9 mouse cellular contexts compared by ENCODE assay signal in the genomic region with DNA sequence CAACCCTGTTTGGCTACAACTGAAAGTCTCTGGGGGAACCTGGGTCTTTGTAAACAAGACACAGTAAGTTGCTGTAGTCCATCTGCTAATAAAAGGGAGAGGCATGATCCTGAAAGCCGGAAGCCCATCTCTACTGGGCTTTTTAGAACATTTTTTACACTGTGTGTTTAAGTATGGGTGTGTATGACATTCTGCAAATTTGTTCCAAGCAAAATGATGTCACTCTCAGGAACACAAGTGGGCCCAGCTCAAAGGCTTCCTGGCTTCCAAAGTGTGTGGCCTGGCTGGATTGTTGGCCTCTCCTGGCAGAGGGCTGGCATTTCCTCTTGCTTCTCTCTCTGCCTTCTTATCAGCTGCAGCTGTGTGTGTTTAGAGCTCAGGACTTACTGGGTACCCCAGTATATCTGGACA. TPM values are rescaled to one million over a fixed set of nuclear protein-coding genes. Genes with fewer than 3 reads are reported as not detected.
DNase-seq lines count a peak whose midpoint lies in the region; ATAC-seq lines count a peak whose summit lies in the region.
"Had no signal": no experiment of that assay in that cellular context is flagged by ENCODE, and none has a peak within 500 bp of the region (broad histone marks: within the 10 kb centered on the region; RNA-seq: fewer than 3 reads in every experiment).

No protein-coding gene starts in this region.

- H3K27ac ChIP-seq in embryonic facial prominence, embryonic 14.5 days (replicated peaks; ENCODE audit: low read depth, low read length) = 0 out of 2 replicates have a peak overlapping the region, but pooled peaks have one; percentile 15
- H3K27ac ChIP-seq in intestine, embryonic 15.5 days = peak overlapping the region; percentile 32

- peak; percentile 2 for DNase-seq in MEL-GATA-1-ER (ENCODE audit: extremely low read depth, low read depth)
- DNase-seq in embryonic facial prominence, embryonic 14.5 days (ENCODE audit: low spot score) = no peak
- peak; percentile 69 for DNase-seq in lung, postnatal 25 days (ENCODE audit: low spot score)
- no peak for DNase-seq in left cerebral cortex, postnatal 10 days (ENCODE audit: extremely low spot score in 1 of 2, low spot score in 2 of 2)
- DNase-seq in right cerebral cortex, postnatal 14 days = no peak
- DNase-seq in gastrocnemius, adult 8-10 months (ENCODE audit: low spot score in 2 of 2) = no peak
- DNase-seq: adrenal gland, adult 2 months; thymus, postnatal 4 days had no signal

- H3K4me2 ChIP-seq in embryonic facial prominence, embryonic 14.5 days (ENCODE audit: low read depth, low read length) = no peak overlapping the region
- no peak overlapping the region for H3K4me2 ChIP-seq in intestine, embryonic 15.5 days (replicated peaks)

- intact Hi-C loops in left cerebral cortex, postnatal 10 days (cut with DNase I) = no loop called here

- H3K27me3 ChIP-seq in embryonic facial prominence, embryonic 14.5 days (replicated peaks; ENCODE audit: control insufficient read depth, insufficient read depth, low read length) = no peaks in the 10 kb centered on the region
- no peaks in the 10 kb centered on the region for H3K27me3 ChIP-seq in intestine, embryonic 15.5 days (replicated peaks)

- peaks cover 14% of the 10 kb centered on the region for H3K4me1 ChIP-seq in embryonic facial prominence, embryonic 14.5 days (ENCODE audit: control insufficient read depth, insufficient read depth, low read length)
- peaks cover 23% of the 10 kb centered on the region for H3K4me1 ChIP-seq in intestine, embryonic 15.5 days (replicated peaks)

- no peak for ATAC-seq in embryonic facial prominence, embryonic 14.5 days (ENCODE audit: low read depth)
- no peak for ATAC-seq in intestine, embryonic 15.5 days

- WGBS in embryonic facial prominence, embryonic 14.5 days = 63% methylated on average over 1 of the region's 1 CpGs
- WGBS in intestine, embryonic 15.5 days = 41% methylated on average over 1 of the region's 1 CpGs

- no peak overlapping the region for H3K4me3 ChIP-seq in embryonic facial prominence, embryonic 14.5 days (ENCODE audit: low read depth, low read length)
- H3K4me3 ChIP-seq in intestine, embryonic 15.5 days (replicated peaks) = no peak overlapping the region

- H3K9ac ChIP-seq in embryonic facial prominence, embryonic 14.5 days (ENCODE audit: low read depth, low read length) = no peak overlapping the region
- H3K9ac ChIP-seq in intestine, embryonic 15.5 days = no peak overlapping the region

- no peaks in the 10 kb centered on the region for H3K9me3 ChIP-seq in embryonic facial prominence, embryonic 14.5 days (ENCODE audit: control insufficient read depth, low read length)
- H3K9me3 ChIP-seq in intestine, embryonic 15.5 days = no peaks in the 10 kb centered on the region

- no peaks in the 10 kb centered on the region for H3K36me3 ChIP-seq in embryonic facial prominence, embryonic 14.5 days (ENCODE audit: control insufficient read depth, insufficient read depth, low read length)
- no peaks in the 10 kb centered on the region for H3K36me3 ChIP-seq in intestine, embryonic 15.5 days

RNA-seq across cellular contexts. Expression of a gene that starts 1.1 kb away (rescaled TPM):
- 26.4 and 31.4 TPM in 2 replicates for polyA plus RNA-seq in embryonic facial prominence, embryonic 14.5 days (2014; fragmentation: Nextera tagmentation; extraction: Ambion mirVana)
- 25.0 and 26.6 TPM in 2 replicates for polyA plus RNA-seq in intestine, embryonic 15.5 days (2015; fragmentation: Nextera tagmentation; extraction: Ambion mirVana)
- 10 to 100 TPM; 32.7 to 36.5 TPM for total RNA-seq in left cerebral cortex, postnatal 10 days (2021)
- total RNA-seq in gastrocnemius, adult 8-10 months (2022) = 1 to 10 TPM; 2.2 to 4.0 (median 3.5) TPM

RNA-seq across cellular contexts. Expression of a gene that starts 15.2 kb away (rescaled TPM):
- 36.0 and 43.9 TPM in 2 replicates for polyA plus RNA-seq in embryonic facial prominence, embryonic 14.5 days (2014; fragmentation: Nextera tagmentation; extraction: Ambion mirVana)
- 50.2 and 56.2 TPM in 2 replicates for polyA plus RNA-seq in intestine, embryonic 15.5 days (2015; fragmentation: Nextera tagmentation; extraction: Ambion mirVana)
- 10 to 100 TPM; 17.2 to 18.8 TPM for total RNA-seq in left cerebral cortex, postnatal 10 days (2021)
- total RNA-seq in gastrocnemius, adult 8-10 months (2022) = 1 to 10 TPM; 6.8 to 10.0 (median 9.5) TPM

RNA-seq across cellular contexts. Expression of a gene that starts 15.3 kb away (rescaled TPM):
- polyA plus RNA-seq in embryonic facial prominence, embryonic 14.5 days (2014; fragmentation: Nextera tagmentation; extraction: Ambion mirVana) = 1.6 and 2.0 TPM in 2 replicates
- 0.57 and 0.63 TPM in 2 replicates for polyA plus RNA-seq in intestine, embryonic 15.5 days (2015; fragmentation: Nextera tagmentation; extraction: Ambion mirVana)
- 1 to 10 TPM; 6.2 to 7.3 TPM for total RNA-seq in left cerebral cortex, postnatal 10 days (2021)
- not detected for total RNA-seq in gastrocnemius, adult 8-10 months (2022)

RNA-seq across cellular contexts. Expression of a gene that starts 24.8 kb away (rescaled TPM):
- polyA plus RNA-seq in embryonic facial prominence, embryonic 14.5 days (2014; fragmentation: Nextera tagmentation; extraction: Ambion mirVana) = 15.4 and 16.6 TPM in 2 replicates
- polyA plus RNA-seq in intestine, embryonic 15.5 days (2015; fragmentation: Nextera tagmentation; extraction: Ambion mirVana) = 13.3 and 14.3 TPM in 2 replicates
- 10 to 100 TPM; 16.3 to 17.0 TPM for total RNA-seq in left cerebral cortex, postnatal 10 days (2021)
- 1 to 10 TPM; 4.0 to 6.4 (median 4.7) TPM for total RNA-seq in gastrocnemius, adult 8-10 months (2022)

RNA-seq across cellular contexts. Expression of a gene that starts 44.2 kb away (rescaled TPM):
- polyA plus RNA-seq in embryonic facial prominence, embryonic 14.5 days (2014; fragmentation: Nextera tagmentation; extraction: Ambion mirVana) = 230 and 234 TPM in 2 replicates
- polyA plus RNA-seq in intestine, embryonic 15.5 days (2015; fragmentation: Nextera tagmentation; extraction: Ambion mirVana) = 166 and 185 TPM in 2 replicates
- total RNA-seq in left cerebral cortex, postnatal 10 days (2021) = 10 to 100 TPM; 43.7 to 53.2 TPM
- 100 to 1,000 TPM; 129 to 163 (median 141) TPM for total RNA-seq in gastrocnemius, adult 8-10 months (2022)

Comparison
In these comparisons a context has a peak if more than half of its experiments do, and no peak if none do; other contexts are left out.
1. DNase-seq: peak in MEL-GATA-1-ER (single experiment) and lung, postnatal 25 days (single experiment); none in embryonic facial prominence, embryonic 14.5 days (single experiment), left cerebral cortex, postnatal 10 days (0 of 2), right cerebral cortex, postnatal 14 days (single experiment) and gastrocnemius, adult 8-10 months (0 of 2).
2. RNA of a gene that starts 1.1 kb away (total RNA-seq): 32.7 to 36.5 TPM in left cerebral cortex, postnatal 10 days; 2.2 to 4.0 TPM in gastrocnemius, adult 8-10 months; every median in the first group is over 4 times any median in the second.
3. RNA of a gene that starts 15.3 kb away (total RNA-seq): 6.2 to 7.3 TPM in left cerebral cortex, postnatal 10 days; not detected in gastrocnemius, adult 8-10 months; every median in the first group is over 4 times any median in the second.